Mouse (Mus musculus): ENCODE measurements around the gene Slc52a3.

Slc52a3 gene

DNA sequence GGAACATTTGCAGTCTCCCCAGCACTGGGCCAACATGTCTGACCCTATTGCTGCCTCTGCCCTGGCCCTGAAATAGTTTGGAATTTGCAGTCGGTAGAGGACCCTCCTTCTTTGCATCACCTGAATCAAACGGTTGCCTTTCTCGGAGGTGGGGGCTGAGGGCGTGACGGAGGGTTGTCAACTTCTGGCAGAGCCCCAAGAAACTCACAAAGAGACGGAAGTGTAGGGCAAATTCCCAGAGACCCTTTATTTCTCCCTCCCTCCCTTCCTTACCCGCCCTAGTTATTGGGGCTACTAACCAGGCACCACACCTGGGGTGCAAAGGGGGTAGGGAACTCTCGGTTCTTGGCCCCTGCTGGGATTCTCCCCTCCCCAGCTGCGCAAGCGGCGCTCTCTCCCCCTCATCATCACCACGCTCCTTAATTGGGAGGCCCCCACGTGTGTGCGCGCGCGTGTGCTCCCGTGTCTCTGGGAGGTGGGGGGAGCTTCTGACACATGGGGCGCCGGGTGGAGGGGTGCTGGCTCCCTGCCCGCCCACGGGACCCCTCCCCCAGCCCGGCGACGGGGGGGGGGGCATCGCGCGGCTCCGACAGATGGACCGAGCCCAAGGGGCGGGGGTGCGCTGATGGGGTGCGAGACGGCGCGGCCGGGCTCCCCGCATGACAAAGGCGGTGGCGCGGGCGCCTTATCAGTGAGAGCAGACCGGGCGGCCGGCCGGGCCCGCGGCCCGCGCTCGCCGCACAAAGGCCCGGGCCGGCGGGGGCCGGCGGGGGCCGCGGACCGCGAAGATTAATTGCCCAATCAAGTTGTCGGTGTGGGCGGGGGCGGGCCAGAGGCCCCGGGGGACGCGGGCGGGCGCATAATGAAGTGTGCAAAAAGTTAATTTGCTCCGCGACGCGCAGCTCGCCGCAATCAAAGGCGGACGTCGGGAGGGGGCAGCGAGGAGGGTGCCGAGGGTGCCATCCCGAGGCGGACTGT, 52.0 kb downstream of the Slc52a3 start:
- DNase-seq (ENCODE audit: low read depth, low spot score), result peak; percentile 29

DNA sequence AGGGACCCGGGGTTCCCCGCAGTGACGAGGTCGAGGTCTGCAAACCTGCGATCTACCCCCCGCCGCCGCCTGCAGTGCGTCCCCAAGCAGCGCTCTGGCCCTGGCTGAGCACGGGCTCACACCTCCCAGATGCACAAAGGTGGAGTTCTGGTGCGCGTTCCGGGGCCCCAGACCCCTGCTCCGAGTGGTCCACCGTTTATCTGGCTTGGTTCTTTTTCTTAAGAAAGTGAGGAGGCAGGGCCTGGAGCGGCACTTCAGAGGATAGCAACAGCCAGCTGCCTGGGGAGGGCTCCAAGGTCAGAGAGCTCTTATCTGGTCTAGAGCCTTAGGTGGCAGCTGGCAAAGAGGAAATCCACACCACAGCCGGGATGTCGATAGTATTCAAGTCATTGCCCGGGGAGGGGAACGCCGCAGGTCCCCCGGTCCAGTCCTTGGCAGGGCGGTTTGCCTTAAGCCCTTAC, 52.7 kb downstream of the Slc52a3 start:
- DNase-seq (ENCODE audit: low read depth, low spot score), result no peak

DNA sequence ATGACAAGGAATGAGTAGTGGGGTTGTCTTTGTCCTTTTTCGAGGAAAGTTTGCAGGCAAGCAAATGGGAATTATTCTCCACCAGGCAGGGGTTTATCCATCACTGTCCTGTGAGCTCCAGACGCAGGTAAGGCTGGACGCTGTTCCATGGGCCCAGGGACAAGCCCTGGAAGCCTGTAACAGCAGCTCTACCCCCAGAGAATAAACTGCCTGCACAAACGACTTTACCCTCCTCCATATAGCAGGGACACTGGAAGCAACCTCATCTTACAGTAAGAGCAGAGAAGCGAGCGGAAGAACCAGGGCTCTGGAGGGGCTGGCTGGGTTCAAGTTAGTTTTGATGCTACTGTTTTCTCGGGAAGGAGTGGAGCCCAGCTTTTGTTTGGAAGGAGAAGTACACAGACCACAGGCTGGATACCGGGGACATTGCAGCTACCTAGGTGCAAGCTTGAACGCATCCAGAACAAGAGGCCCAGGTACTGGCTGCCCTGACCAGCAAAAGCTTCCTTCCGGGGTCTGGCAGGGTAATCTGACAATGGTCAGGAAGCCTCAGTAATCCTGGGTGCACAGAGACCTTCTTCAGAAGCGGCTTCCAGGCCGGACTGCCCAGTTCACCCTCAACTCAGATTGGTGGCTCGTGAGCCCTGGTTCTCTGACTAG, 53.4 kb downstream of the Slc52a3 start:
- DNase-seq (ENCODE audit: low read depth, low spot score), result no peak

DNA sequence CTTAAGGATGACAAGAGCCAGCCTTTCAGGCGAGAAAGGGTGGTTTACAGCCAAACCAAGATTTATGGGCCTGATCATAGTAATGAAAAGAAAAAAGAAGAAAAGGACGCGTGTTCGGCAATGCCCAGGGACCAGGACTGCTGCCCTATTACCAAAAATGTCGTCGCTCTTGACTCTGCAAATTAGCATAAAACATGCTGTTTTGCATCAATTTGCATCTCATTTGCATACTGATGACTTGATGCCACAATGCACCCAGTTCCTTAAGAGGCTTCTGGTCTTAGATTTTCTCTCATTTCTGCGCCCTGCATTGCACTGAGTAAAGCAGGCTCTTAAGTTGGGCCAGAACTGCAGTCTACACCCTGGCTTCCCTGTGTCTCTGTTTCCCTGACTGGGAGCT, 54.0 kb downstream of the Slc52a3 start:
- DNase-seq (ENCODE audit: low read depth, low spot score), result peak; percentile 69

DNA sequence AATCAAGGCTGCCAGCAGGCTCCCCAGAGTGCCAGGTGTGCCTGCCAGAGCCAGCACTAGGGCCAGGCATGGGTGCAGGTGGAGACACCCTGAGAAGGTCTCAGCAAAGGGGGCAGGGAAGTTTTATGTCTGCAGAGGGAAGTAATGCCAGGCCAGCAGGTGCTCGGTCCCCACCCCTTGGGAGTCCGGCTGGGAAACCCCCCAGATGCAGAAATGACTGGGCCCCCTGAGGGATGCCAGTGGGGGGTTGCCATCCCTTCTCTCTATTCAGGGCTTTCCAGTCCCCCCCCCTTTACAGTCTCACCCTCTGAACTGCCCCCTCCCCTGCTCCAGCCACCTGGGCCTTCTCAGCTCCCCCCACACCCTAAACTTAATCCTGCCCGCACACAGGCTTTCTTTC, 55.7 kb downstream of the Slc52a3 start:
- DNase-seq (ENCODE audit: low read depth, low spot score), result no peak

DNA sequence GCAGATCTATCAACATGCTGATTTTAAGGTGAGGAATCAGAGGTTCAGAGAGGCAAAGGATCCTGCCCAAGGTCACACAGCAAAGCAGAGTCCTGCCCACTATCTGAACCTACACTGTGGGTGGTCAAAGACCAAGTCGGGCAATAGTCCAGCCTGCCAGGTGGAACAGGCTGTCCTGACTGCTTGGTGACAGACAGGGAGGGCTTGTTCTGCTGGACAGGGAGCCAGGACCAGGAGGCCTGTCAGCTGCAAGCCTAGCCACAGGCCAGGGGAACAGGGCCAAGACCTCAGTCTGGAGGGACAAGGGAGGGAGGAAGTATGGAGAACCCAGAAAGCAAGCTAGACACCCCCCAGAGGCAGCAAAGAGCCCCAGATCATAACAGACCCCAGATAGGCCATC, 59.1 kb downstream of the Slc52a3 start:
- DNase-seq (ENCODE audit: low read depth, low spot score), result no peak

DNA sequence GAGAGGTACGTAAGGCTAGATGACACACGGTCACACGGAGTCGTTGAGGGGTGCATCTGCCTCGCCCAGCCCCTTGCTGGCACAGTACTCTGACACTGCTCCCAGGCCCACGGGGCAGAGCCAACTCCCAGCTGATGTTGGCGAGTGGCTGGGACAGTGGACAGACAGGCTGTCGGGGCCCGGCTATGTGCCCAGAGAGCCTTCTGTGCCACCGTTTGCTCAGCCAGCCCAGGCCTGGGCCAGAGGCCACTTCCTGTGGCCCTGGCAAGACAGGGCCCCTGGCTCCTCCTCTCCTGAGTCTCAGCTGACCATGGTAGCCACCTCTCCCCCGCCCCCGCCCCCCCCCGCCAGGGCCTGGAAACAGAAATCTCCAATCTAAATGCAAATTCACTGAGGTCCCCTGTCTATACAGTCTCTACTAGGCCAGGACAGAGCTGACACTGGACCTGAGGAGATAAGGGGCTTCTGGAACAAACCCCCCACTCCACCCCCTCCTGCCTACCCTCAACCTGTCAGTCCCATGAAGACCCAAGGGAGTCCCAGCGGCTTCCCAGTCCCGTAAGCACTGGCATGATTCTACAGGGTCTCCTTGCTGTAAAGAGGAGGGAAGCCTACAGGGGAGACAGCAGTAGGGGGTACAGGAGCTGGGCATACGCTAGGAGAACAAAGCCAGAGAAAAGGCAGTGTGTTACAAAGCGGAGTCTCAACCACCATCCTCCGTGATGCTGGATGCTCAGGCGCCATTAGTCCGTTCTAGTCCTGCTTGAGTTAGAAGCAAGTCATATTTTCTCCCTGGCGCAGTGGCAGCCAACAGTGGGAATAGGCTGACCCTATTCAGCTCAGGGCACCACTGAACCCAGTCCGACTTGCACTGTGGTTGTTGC, 60.3 kb downstream of the Slc52a3 start:
- DNase-seq (ENCODE audit: low read depth, low spot score), result no peak

DNA sequence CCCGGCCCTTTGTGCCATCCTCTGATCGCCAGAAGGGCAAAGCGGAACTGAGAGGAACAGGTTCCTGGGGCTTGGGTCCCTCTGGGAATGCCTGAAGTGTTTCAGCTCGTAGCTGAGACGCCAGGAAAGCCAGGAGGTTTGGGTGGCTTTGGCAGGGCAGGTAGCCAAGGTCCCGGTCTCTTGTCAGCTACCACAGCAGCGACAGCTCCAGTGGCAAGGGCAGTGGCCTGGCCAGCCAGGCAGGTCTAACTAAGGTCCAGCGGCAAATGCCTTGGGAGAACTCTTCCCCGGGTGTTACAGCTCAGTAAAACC, 60.9 kb downstream of the Slc52a3 start:
- DNase-seq (ENCODE audit: low read depth, low spot score), result no peak

Data from mesoderm, embryonic 11.5 days (tissue).